Mouse (Mus musculus) liver, embryonic 14 days (tissue): ENCODE results near the gene Col13a1. TPM values are rescaled to one million over a fixed set of nuclear protein-coding genes. Genes with fewer than 3 reads are reported as not detected.

Experiments
- polyA plus RNA-seq: library from polyadenylated mRNA; depleted of rRNA; stranded (reverse); fragments of >200 nt; gene quantifications from 2 replicates; pipeline ENCODE4 v1.2.3, GENCODE M21; 2012; rRNA removed

Gene Col13a1
- polyA plus RNA-seq = 1.1 and 1.5 TPM in 2 replicates

GRCm38 (mm10) chr10:61978866-61979340 lies at the start of gene Col13a1:
TSS of gene Col13a1 (minus strand) at chr10:61979108.

Other genes with a start within 250 kb of the Col13a1 start
- gene H2afy2, start 195.0 kb downstream of the Col13a1 start, polyA plus RNA-seq = 1.5 and 1.8 TPM in 2 replicates
- 0.18 TPM in 1 of 2 replicates, not detected in the other for gene Neurog3, start 154.0 kb upstream of the Col13a1 start, polyA plus RNA-seq
- gene Fam241b, start 164.8 kb upstream of the Col13a1 start, polyA plus RNA-seq = 0.20 and 0.29 TPM in 2 replicates